Mouse (Mus musculus): ENCODE data around the gene Tnrc6b.

DNA sequence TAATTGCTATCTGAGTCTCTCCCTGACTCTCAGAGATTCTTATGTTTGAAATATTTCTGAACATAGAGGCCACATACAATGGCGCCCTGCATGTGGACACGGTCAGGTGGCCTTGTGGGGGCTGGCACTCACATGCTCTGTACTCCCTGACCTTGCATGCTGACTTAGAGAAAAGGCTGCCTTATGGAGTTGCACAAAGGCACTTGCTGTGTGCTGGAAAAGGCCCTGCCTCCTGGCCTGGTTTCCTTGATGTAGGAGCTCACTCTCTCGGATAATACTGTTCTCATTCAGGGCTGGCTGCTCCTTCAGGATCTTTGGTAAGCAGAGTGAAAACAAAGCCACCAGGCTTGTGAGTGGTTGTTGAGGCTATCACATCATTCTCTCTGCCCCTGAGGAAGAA, 27.1 kb upstream of the Tnrc6b start:
- no peak for TF ChIP-seq GATA1 (IDR thresholded peaks at IDR 0.05; ENCODE audit: low read length)
- TF ChIP-seq TAL1 (IDR thresholded peaks at IDR 0.05; ENCODE audit: low read length), result no peak

Data from erythroblast, embryonic 14.5 days (primary cell).